Mouse (Mus musculus): ENCODE measurements at regions not wholly inside any gene's neighbourhood (a gene's known extent, or its start where the extent isn't known, plus 50 kb on each side); places are given as distances from the start of the nearest gene placed in this dataset.

DNA sequence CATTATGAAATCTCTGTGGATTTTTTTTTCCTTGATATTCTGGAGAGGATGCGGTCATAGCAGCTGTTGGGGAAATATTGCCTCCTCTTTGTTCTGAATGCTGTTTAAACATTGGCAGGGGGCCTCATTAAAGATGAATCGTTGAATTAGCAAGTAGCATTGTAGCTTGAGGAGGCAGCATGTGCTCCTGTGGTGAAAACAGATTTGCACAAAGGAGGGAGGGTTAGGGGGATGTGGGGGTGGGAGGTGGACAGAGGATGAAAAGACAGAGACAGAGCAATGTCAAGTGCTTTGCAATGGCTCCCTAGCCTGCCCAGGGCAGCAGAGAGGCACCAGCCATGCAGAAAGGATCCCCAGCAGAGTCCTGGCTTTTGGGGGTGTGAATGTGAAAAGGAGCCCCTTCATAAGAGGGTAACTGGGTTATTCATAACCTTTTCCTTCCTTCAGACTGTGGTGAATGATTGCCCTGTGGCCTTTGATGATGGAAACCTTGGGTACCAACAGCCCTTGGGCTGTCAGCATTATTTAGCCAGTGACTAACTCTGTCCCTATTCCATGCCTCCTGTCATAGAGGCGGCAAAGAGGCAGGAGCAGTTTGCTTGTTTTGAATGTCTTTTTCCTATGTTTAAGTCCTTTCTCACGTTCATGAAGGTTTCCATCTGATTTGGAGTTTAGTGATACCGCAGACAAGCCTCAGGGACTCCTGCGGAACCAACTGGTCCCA is 1541.6 kb upstream of the Gulo start:
- DNase-seq (ENCODE audit: extremely low spot score) = no peak

DNA sequence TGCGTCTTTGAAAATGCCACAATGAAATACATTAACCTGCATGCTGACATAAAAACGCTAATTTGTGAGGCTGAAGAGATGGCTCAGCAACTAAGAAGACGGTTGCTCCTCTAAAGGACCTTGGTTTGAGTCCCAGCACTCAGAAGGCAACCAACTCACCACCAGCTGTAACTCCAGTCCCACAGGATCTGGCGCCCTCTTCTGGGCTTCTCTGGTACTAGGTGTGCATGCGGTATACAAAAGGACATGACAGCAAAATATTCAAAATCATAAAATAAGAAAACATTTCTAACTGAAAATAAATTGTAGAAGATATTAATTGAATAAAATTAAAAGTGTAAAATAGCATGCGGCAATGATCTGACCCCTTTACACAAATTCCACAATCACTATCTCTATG is 1539.7 kb upstream of the Gulo start:
- no peak for DNase-seq (ENCODE audit: extremely low spot score)

DNA sequence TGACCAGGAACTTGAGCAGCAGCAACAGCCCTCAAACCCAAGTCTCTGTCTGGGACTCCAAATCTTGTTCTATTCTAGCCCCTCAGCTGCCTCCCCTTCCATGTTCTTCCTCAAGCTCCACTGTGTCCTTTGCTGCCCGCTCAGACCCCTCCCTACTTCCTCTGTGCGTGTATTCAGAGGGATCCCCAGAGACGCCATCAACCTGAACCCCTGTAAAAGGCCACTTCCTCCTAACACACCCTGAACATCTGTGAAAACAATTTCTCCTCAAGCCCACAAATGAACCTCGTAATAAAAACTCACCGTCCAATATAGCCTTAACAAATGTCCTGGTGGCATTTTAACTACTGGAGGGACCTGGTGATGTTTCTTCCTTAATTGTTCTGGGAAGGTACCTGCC is 1536.0 kb upstream of the Gulo start:
- no peak for DNase-seq (ENCODE audit: extremely low spot score)

DNA sequence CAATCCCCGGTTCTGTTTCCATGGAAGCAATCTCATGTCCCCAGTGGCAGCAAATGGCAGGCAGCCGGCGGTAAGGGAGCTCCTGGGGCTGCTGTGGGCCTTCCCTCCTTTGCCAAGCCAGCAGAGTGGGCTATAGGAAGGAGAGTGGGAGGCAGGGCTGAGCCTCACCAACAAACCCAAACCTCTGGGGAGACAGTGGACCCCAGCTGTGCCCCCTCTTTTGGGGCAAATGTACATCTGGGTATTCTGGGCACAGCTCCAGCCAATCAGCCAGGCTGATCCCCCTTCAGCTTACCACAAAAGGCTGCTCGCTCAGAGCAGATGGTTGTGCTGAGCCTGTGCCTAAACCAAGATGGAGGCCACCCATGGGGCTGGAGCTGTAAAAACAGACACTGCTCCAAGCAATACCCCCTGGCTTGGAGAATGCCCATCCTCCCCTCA is 1532.3 kb upstream of the Gulo start:
- no peak for DNase-seq (ENCODE audit: extremely low spot score)

- no peak for DNase-seq (ENCODE audit: extremely low spot score)
These were observed 1529.7 kb upstream of the Gulo start for GRCm38 (mm10) chr14:67538696-67539095.

- DNase-seq (ENCODE audit: extremely low spot score) = peak; percentile 31
These were observed 1528.0 kb upstream of the Gulo start for GRCm38 (mm10) chr14:67536787-67537659.

GRCm38 (mm10) chr14:67506729-67507395 is 1497.9 kb upstream of the Gulo start:
- no peak for DNase-seq (ENCODE audit: extremely low spot score)

DNA sequence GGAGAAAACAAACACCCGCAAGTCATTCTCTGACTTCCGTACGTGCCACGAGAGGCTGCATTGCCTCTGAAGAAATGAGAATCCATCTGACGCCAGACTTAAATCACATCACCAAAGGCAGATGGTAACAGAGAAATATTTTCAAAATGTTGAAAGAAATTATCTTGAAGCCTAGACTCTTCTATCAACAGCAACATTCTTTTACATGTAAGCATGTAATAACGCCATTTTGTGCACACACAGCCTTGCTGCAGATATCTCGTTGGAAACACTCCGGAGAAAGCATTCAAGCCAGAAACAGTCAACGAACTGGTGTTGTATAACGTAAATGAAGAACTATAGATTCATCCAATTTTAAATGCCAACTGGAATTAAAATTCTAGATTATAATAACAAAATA is 1483.1 kb upstream of the Gulo start:
- no peak for DNase-seq (ENCODE audit: extremely low spot score)

GRCm38 (mm10) chr14:67486676-67487075 is 1477.7 kb upstream of the Gulo start:
- no peak for DNase-seq (ENCODE audit: extremely low spot score)

DNA sequence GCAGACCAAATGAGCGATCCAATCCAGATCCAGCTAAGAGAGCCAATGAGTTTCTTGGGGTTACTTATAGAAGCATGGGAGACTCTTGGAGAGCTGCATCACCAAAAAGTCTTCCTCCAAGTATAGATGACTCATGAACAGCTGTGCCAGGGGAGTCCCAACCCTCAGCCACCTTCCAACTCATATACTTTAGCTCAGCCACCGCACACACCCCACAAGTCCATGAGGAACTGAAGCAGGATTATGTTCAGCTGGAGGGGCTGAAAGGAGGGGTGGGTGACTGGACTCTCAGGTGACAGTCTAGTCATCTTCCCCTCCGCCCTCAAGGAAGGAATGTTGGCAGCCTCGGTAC is 1476.4 kb upstream of the Gulo start:
- no peak for DNase-seq (ENCODE audit: extremely low spot score)

DNA sequence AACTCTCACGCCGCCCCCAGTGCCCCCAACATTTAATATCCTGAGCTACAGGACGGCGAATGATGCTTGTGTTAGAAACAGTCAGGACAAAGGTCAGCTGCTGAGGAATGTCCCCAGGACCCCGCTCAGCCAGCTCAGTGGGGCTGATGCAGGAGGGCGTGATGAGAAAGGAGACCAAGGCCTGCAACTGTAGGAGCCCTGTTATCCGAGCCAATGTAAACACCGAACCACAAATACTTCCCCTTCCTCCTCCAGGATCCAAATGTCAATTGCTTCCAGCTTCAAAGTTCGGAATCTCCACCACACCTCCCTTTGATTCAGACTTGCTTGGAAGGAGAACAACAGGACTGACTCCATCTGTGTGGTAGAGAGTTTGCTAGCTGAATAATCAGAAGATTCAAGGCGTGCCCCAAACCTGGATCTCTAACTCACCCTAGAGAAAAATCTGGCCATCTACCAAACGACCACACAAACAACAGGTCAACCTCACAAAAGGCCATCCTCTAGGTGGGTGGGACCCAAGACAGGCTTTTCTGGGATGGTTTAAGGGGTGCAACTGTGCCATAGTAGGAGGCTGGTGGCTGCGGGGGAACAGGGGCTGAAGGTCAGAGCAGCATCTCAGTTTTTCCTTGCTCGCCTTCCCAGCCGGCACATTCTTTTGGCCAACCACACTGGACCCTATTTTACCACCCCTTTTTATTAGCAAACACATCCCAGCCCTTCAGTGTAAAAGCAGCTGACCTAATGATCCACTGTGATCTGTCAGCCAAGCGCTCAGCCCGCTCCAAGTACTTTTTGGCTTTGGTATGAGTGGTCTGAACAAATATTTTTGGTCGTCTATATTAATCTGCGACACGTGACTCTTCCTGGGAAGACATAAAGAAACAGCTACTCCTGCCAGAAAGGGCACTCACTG is 1475.8 kb upstream of the Gulo start:
- peak; percentile 52 for DNase-seq (ENCODE audit: extremely low spot score)

Measured in embryo, embryonic 9.5 days (tissue).